Mouse (Mus musculus) midbrain, embryonic 14.5 days (tissue): ENCODE results near the gene Cand1. TPM values are rescaled to one million over a fixed set of nuclear protein-coding genes. Genes with fewer than 3 reads are reported as not detected.

ENCODE experiments used
- ATAC-seq: fragments of 200-750 bp; cut with Nextera tagmentation; 2 replicates; pipeline ENCODE4 v1.8.0; 2017; ENCODE audit warnings: moderate number of reproducible peaks, moderate library complexity; ENCODE audit not compliant: low FRiP score, low TSS enrichment
- DNase-seq: peaks from one replicate; pipeline ENCODE4 v3.0.0-alpha.2; 2015
- H3K27ac ChIP-seq: fragments of 300-500 bp; sonication (generic); replicated peaks from 2 replicates; pipeline ENCODE4 v1.5.1; 2014; ENCODE audit warnings: mild to moderate bottlenecking, low read depth, low read length, moderate library complexity
- H3K27me3 ChIP-seq: fragments of 300-500 bp; sonication (generic); 2 replicates; pipeline ENCODE4 v1.6.1; 2014; ENCODE audit warnings: low read length, control low read depth, mixed read lengths; ENCODE audit not compliant: control insufficient read depth, insufficient read depth
- H3K36me3 ChIP-seq: fragments of 300-500 bp; sonication (generic); 2 replicates; pipeline ENCODE4 v1.6.1; 2014; ENCODE audit warnings: low read length, control low read depth; ENCODE audit not compliant: control insufficient read depth, insufficient read depth
- H3K4me1 ChIP-seq: fragments of 300-500 bp; sonication (generic); 2 replicates; pipeline ENCODE4 v1.6.1; 2014; ENCODE audit warnings: mild to moderate bottlenecking, antibody characterized with exemption, low read length, control low read depth; ENCODE audit not compliant: control insufficient read depth, insufficient read depth
- H3K4me2 ChIP-seq: fragments of 300-500 bp; sonication (generic); 2 replicates; pipeline ENCODE4 v1.6.1; 2014; ENCODE audit warnings: mild to moderate bottlenecking, low read length, moderate library complexity
- H3K4me3 ChIP-seq: fragments of 300-500 bp; sonication (generic); replicated peaks from 2 replicates; pipeline ENCODE4 v1.5.1; 2014; ENCODE audit warnings: low read depth, low read length
- H3K9ac ChIP-seq: fragments of 300-500 bp; sonication (generic); replicated peaks from 2 replicates; pipeline ENCODE4 v1.6.1; 2014; ENCODE audit warnings: mild to moderate bottlenecking, low read length, moderate library complexity
- H3K9me3 ChIP-seq: fragments of 300-500 bp; sonication (generic); 2 replicates; pipeline ENCODE4 v1.6.1; 2016; ENCODE audit warnings: low read length, control low read depth, mixed read lengths; ENCODE audit not compliant: control insufficient read depth
- WGBS: fragments of 180-500 bp; shearing (Covaris S2); extraction: QIAGEN DNeasy Blood & Tissue Kit; methylation state at CpG from one replicate; pipeline ENCODE4 v1.1.7; 2014; 5-methylcytosine and 5-hydroxymethylcytosine counted together
- polyA plus RNA-seq: library from polyadenylated mRNA; unstranded; fragments of >200 nt; fragmentation: Nextera tagmentation; extraction: Ambion mirVana; gene quantifications from 2 replicates; pipeline ENCODE4 v1.2.1, GENCODE M21; 2014

Gene Cand1
- polyA plus RNA-seq, 1 experiment from 2014 or later, result 79.8 TPM

- no peak overlapping the region for H3K4me2 ChIP-seq
- ATAC-seq (no peak), DNase-seq (no peak)
- H3K9me3 ChIP-seq, result no peaks in the 10 kb centered on the region
- no peaks in the 10 kb centered on the region for H3K27me3 ChIP-seq
- H3K36me3 ChIP-seq, result peaks cover 39% of the 10 kb centered on the region
- WGBS, result 96% methylated on average over 5 of the region's 5 CpGs
- H3K4me1 ChIP-seq, result no peaks in the 10 kb centered on the region
- H3K9ac ChIP-seq, result no peak overlapping the region
- no peak overlapping the region for H3K4me3 ChIP-seq
- H3K27ac ChIP-seq, result no peak overlapping the region
These were observed 40.0 kb downstream of the Cand1 start for GRCm38 (mm10) chr10:119199864-119200263.

GRCm38 (mm10) chr10:119198186-119198880 lies 41.5 kb downstream of the Cand1 start:
- DNase-seq (no peak), ATAC-seq (no peak)
- H3K4me2 ChIP-seq, result no peak overlapping the region
- H3K27me3 ChIP-seq, result no peaks in the 10 kb centered on the region
- no peak overlapping the region for H3K27ac ChIP-seq
- peaks cover 31% of the 10 kb centered on the region for H3K36me3 ChIP-seq
- no peak overlapping the region for H3K9ac ChIP-seq
- H3K4me1 ChIP-seq, result no peaks in the 10 kb centered on the region
- H3K9me3 ChIP-seq, result no peaks in the 10 kb centered on the region
- H3K4me3 ChIP-seq, result no peak overlapping the region
- WGBS, result 96% methylated on average over 9 of the region's 9 CpGs

GRCm38 (mm10) chr10:119197621-119198150 lies 42.2 kb downstream of the Cand1 start:
- Histone ChIP-seq H3K4me2 (no peak overlapping the region), H3K36me3 (peaks cover 24% of the 10 kb centered on the region)

GRCm38 (mm10) chr10:119192598-119193372 lies 47.1 kb downstream of the Cand1 start:
- Histone ChIP-seq H3K4me1 (no peaks in the 10 kb centered on the region), H3K9me3 (no peaks in the 10 kb centered on the region), H3K4me3 (no peak overlapping the region), H3K27me3 (no peaks in the 10 kb centered on the region), H3K9ac (no peak overlapping the region), H3K4me2 (no peak overlapping the region), H3K27ac (no peak overlapping the region), H3K36me3 (no peaks in the 10 kb centered on the region)
- WGBS, result 78% methylated on average over 8 of the region's 8 CpGs
- DNase-seq (no peak), ATAC-seq (no peak)

More at GRCm38 (mm10) chr10:119197621-119198150, 42.2 kb downstream of the Cand1 start:
- Histone ChIP-seq H3K27me3 (no peaks in the 10 kb centered on the region), H3K9ac (no peak overlapping the region), H3K4me1 (no peaks in the 10 kb centered on the region), H3K4me3 (no peak overlapping the region), H3K27ac (no peak overlapping the region), H3K9me3 (no peaks in the 10 kb centered on the region)
- ATAC-seq (no peak), DNase-seq (no peak)
- WGBS, result 94% methylated on average over 13 of the region's 13 CpGs

- 81% methylated on average over 4 of the region's 4 CpGs for WGBS
- Histone ChIP-seq H3K27me3 (no peaks in the 10 kb centered on the region), H3K9ac (no peak overlapping the region), H3K4me1 (no peaks in the 10 kb centered on the region), H3K36me3 (no peaks in the 10 kb centered on the region), H3K4me3 (no peak overlapping the region), H3K4me2 (no peak overlapping the region), H3K27ac (no peak overlapping the region), H3K9me3 (no peaks in the 10 kb centered on the region)
- no peak for DNase-seq
- ATAC-seq, result no peak
These were observed 52.1 kb downstream of the Cand1 start for GRCm38 (mm10) chr10:119187720-119188119.

DNA sequence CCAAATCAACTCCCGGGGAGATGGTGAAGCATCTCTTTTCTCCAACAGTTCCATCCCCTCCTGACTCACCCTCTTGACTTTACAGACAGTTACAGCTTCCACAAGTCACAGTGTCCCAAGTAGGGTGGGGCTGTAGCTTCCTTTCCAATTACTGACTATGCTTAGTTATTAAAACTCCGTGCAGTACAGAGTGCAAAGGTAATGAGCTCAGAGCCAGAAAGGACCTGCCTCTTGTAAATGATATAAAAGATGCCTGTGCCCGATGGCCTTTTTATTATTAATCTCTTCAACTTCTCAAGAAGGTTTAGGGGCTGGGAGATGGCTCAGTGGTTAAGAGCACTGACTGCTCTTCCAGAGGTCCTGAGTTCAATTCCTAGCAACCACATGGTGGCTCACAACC lies 70.2 kb downstream of the Cand1 start:
- no peaks in the 10 kb centered on the region for H3K27me3 ChIP-seq
- H3K4me2 ChIP-seq, result no peak overlapping the region
- H3K27ac ChIP-seq, result no peak overlapping the region
- no peaks in the 10 kb centered on the region for H3K9me3 ChIP-seq
- H3K4me3 ChIP-seq, result no peak overlapping the region
- WGBS, result 89% methylated on average over 3 of the region's 3 CpGs
- H3K9ac ChIP-seq, result no peak overlapping the region
- ATAC-seq (no peak), DNase-seq (no peak)
- no peaks in the 10 kb centered on the region for H3K36me3 ChIP-seq
- no peaks in the 10 kb centered on the region for H3K4me1 ChIP-seq

- no peak for DNase-seq
- no peak overlapping the region for H3K9ac ChIP-seq
- H3K4me3 ChIP-seq, result no peak overlapping the region
- no peak overlapping the region for H3K4me2 ChIP-seq
- H3K36me3 ChIP-seq, result no peaks in the 10 kb centered on the region
- no peak overlapping the region for H3K27ac ChIP-seq
- H3K4me1 ChIP-seq, result no peaks in the 10 kb centered on the region
- ATAC-seq, result no peak
- WGBS, result 74% methylated on average over 13 of the region's 13 CpGs
- no peaks in the 10 kb centered on the region for H3K9me3 ChIP-seq
- H3K27me3 ChIP-seq, result no peaks in the 10 kb centered on the region
These were observed 70.6 kb downstream of the Cand1 start for GRCm38 (mm10) chr10:119169237-119169636.

GRCm38 (mm10) chr10:119168791-119169190 lies 71.1 kb downstream of the Cand1 start:
- Histone ChIP-seq H3K27ac (no peak overlapping the region), H3K9ac (no peak overlapping the region), H3K4me1 (no peaks in the 10 kb centered on the region), H3K36me3 (no peaks in the 10 kb centered on the region), H3K27me3 (no peaks in the 10 kb centered on the region), H3K4me2 (no peak overlapping the region), H3K9me3 (no peaks in the 10 kb centered on the region), H3K4me3 (no peak overlapping the region)
- no peak for ATAC-seq
- WGBS, result 40% methylated on average over 14 of the region's 14 CpGs
- peak; percentile 66 for DNase-seq
